Mouse (Mus musculus) lung, postnatal 10 days (tissue): ENCODE results near the gene Tsga8.

ENCODE experiments used
- DNase-seq: peaks from one replicate; pipeline ENCODE4 v3.0.0; 2021

Gene Tsga8

GRCm38 (mm10) chrX:83487598-83487997 lies at the start of gene Tsga8:
TSS of gene Tsga8 (minus strand) at chrX:83487924.
- no peak for DNase-seq
